Mouse (Mus musculus) right cerebral cortex, postnatal 4 days (tissue): ENCODE measurements around the gene Map6.

Source experiments
- DNase-seq: peaks from one replicate; pipeline ENCODE4 v3.0.0-alpha.2; 2022

The Map6 gene

GRCm38 (mm10) chr7:99267897-99268505, 754 bp downstream of the Map6 start:
- peak; percentile 81 for DNase-seq

GRCm38 (mm10) chr7:99268506-99268900, 1.3 kb downstream of the Map6 start:
- DNase-seq = no peak

GRCm38 (mm10) chr7:99268951-99269945, 2.0 kb downstream of the Map6 start:
- DNase-seq = no peak

GRCm38 (mm10) chr7:99271630-99272029, 4.4 kb downstream of the Map6 start:
- DNase-seq = no peak

- no peak for DNase-seq
Measured at GRCm38 (mm10) chr7:99275131-99275530, 7.9 kb downstream of the Map6 start.

- DNase-seq = no peak
Measured at GRCm38 (mm10) chr7:99276679-99277078, 9.4 kb downstream of the Map6 start.

GRCm38 (mm10) chr7:99278309-99278708, 11.1 kb downstream of the Map6 start:
- DNase-seq = no peak

GRCm38 (mm10) chr7:99279586-99279985, 12.3 kb downstream of the Map6 start:
- DNase-seq = no peak

GRCm38 (mm10) chr7:99287287-99287686, 20.0 kb downstream of the Map6 start:
- DNase-seq = peak; percentile 76

- DNase-seq = no peak
Measured at GRCm38 (mm10) chr7:99290008-99290407, 22.8 kb downstream of the Map6 start.

GRCm38 (mm10) chr7:99290925-99291324, 23.7 kb downstream of the Map6 start:
- no peak for DNase-seq

- DNase-seq = no peak
Measured at GRCm38 (mm10) chr7:99294198-99294780, 27.0 kb downstream of the Map6 start.

- peak; percentile 37 for DNase-seq
Measured at GRCm38 (mm10) chr7:99295104-99295503, 27.9 kb downstream of the Map6 start.

GRCm38 (mm10) chr7:99300650-99301175, 33.5 kb downstream of the Map6 start:
- no peak for DNase-seq

GRCm38 (mm10) chr7:99304029-99304428, 36.8 kb downstream of the Map6 start:
- DNase-seq = no peak

- DNase-seq = peak; percentile 52
Measured at GRCm38 (mm10) chr7:99304949-99305372, 37.7 kb downstream of the Map6 start.

GRCm38 (mm10) chr7:99305688-99306087, 38.4 kb downstream of the Map6 start:
- no peak for DNase-seq

- DNase-seq = no peak
Measured at GRCm38 (mm10) chr7:99306640-99307039, 39.4 kb downstream of the Map6 start.

- DNase-seq = no peak
Measured at GRCm38 (mm10) chr7:99311433-99311832, 44.2 kb downstream of the Map6 start.

GRCm38 (mm10) chr7:99312058-99312457, 44.8 kb downstream of the Map6 start:
- no peak for DNase-seq

- DNase-seq = no peak
Measured at GRCm38 (mm10) chr7:99312671-99313143, 45.5 kb downstream of the Map6 start.

- DNase-seq = no peak
Measured at GRCm38 (mm10) chr7:99313253-99313652, 46.0 kb downstream of the Map6 start.

GRCm38 (mm10) chr7:99314565-99314964, 47.3 kb downstream of the Map6 start:
- no peak for DNase-seq
